Mouse (Mus musculus) embryonic stem cell, embryonic (primary cell): ENCODE measurements around the gene Bace1.

Source experiments
- CTCF ChIA-PET, 4 experiments: fragments of 300-600 bp in 2 of 4; fragments of 350-600 bp in 2 of 4; sonication (Branson Sonifier 250); formaldehyde crosslinking; loops; one replicate each; lab custom pipeline; 2022; ENCODE audit warnings: inconsistent platforms in 2 of 4; lab: Charles Lee
- POLR2A ChIA-PET, 4 experiments: fragments of 300-600 bp in 2 of 4; fragments of 350-600 bp in 2 of 4; sonication (Branson Sonifier 250); formaldehyde crosslinking; loops; one replicate each; lab custom pipeline; 2022; ENCODE audit warnings: antibody characterized with exemption in 4 of 4, inconsistent platforms in 1 of 4; lab: Charles Lee

Bace1 gene

GRCm38 (mm10) chr9:45849528-45850408 is 11.4 kb downstream of the Bace1 start:
- POLR2A ChIA-PET: interaction anchor here in 2 of 4 experiments (1.1 to 1.8 kb wide), 5 partner anchors 10 to 43 kb away, joined by 3 to 7 read pairs (median 3); partner anchors contain the start of gene Bace1 (in 1 of the 2)
- CTCF ChIA-PET: no interaction called here

GRCm38 (mm10) chr9:45850528-45851155 is 12.3 kb downstream of the Bace1 start:
- ChIA-PET CTCF (interaction anchor here in 1 of 4 experiments (0.7 kb wide), 1 partner anchor 560 kb away, joined by 3 read pairs; no protein-coding TSS in a partner anchor), POLR2A (interaction anchor here in 2 of 4 experiments (0.6 to 1.8 kb wide), 10 partner anchors 9 to 432 kb away, joined by 3 to 7 read pairs (median 3); partner anchors contain the start of genes Bace1 (in 1 of the 2) and Bud13 (in 1 of the 2))

GRCm38 (mm10) chr9:45851330-45851729 is 12.9 kb downstream of the Bace1 start:
- ChIA-PET CTCF (interaction anchor here in 2 of 4 experiments (0.6 to 0.7 kb wide), 2 partner anchors 334 to 561 kb away, joined by 3 read pairs; no protein-coding TSS in a partner anchor), POLR2A (interaction anchor here in 2 of 4 experiments (0.6 to 1.8 kb wide), 9 partner anchors 9 to 432 kb away, joined by 3 to 5 read pairs (median 3); partner anchors contain the start of genes Bace1 (in 2 of the 2) and Bud13 (in 1 of the 2))

GRCm38 (mm10) chr9:45851776-45852175 is 13.4 kb downstream of the Bace1 start:
- ChIA-PET POLR2A (interaction anchor here in 1 of 4 experiments (0.7 to 1.8 kb wide), 3 partner anchors 13 to 113 kb away, joined by 3 to 5 read pairs (median 3); partner anchors contain the start of gene Bace1), CTCF (interaction anchor here in 1 of 4 experiments (0.6 kb wide), 1 partner anchor 333 kb away, joined by 3 read pairs; no protein-coding TSS in a partner anchor)

- ChIA-PET CTCF (interaction anchor here in 1 of 4 experiments (0.6 kb wide), 1 partner anchor 440 kb away, joined by 5 read pairs; no protein-coding TSS in a partner anchor), POLR2A (interaction anchor here in 1 of 4 experiments (0.6 to 1.6 kb wide), 2 partner anchors 11 to 22 kb away, joined by 3 to 9 read pairs; no protein-coding TSS in a partner anchor)
Observed at GRCm38 (mm10) chr9:45853695-45854094, 15.3 kb downstream of the Bace1 start.

GRCm38 (mm10) chr9:45854136-45854535 is 15.8 kb downstream of the Bace1 start:
- ChIA-PET CTCF (no interaction called here), POLR2A (interaction anchor here in 1 of 4 experiments (0.6 kb wide), 1 partner anchor 16 kb away, joined by 3 read pairs; no protein-coding TSS in a partner anchor)

GRCm38 (mm10) chr9:45859364-45859763 is 21.0 kb downstream of the Bace1 start:
- POLR2A ChIA-PET: interaction anchor here in 2 of 4 experiments (0.5 to 1.7 kb wide), 4 partner anchors 12 to 218 kb away, joined by 3 to 6 read pairs (median 3); partner anchors contain the start of gene Bace1 (in 1 of the 2)
- CTCF ChIA-PET: interaction anchor here in 1 of 4 experiments (0.9 kb wide), 1 partner anchor 455 kb away, joined by 3 read pairs; no protein-coding TSS in a partner anchor

GRCm38 (mm10) chr9:45861813-45862212 is 23.4 kb downstream of the Bace1 start:
- CTCF ChIA-PET: no interaction called here
- POLR2A ChIA-PET: interaction anchor here in 1 of 4 experiments (0.6 to 2.6 kb wide), 5 partner anchors 14 to 28 kb away, joined by 3 to 8 read pairs (median 3); no protein-coding TSS in a partner anchor

- POLR2A ChIA-PET: no interaction called here
- CTCF ChIA-PET: no interaction called here
Observed at GRCm38 (mm10) chr9:45869181-45869580, 30.8 kb downstream of the Bace1 start.

- POLR2A ChIA-PET: interaction anchor here in 2 of 4 experiments (0.6 kb wide), 2 partner anchors 16 to 439 kb away, joined by 3 to 6 read pairs; no protein-coding TSS in a partner anchor
- CTCF ChIA-PET: no interaction called here
Observed at GRCm38 (mm10) chr9:45870265-45870664, 31.9 kb downstream of the Bace1 start.

- ChIA-PET CTCF (interaction anchor here in 2 of 4 experiments (0.6 to 1.0 kb wide), 2 partner anchors 40 to 61 kb away, joined by 3 to 4 read pairs; partner anchors contain the start of gene Bace1 (in 1 of the 2)), POLR2A (no interaction called here)
Observed at GRCm38 (mm10) chr9:45877928-45878327, 39.5 kb downstream of the Bace1 start.

GRCm38 (mm10) chr9:45893681-45894080 is 55.3 kb downstream of the Bace1 start:
- POLR2A ChIA-PET: no interaction called here
- CTCF ChIA-PET: no interaction called here

- ChIA-PET POLR2A (interaction anchor here in 3 of 4 experiments (0.6 to 1.4 kb wide), 6 partner anchors 8 to 362 kb away, joined by 4 to 8 read pairs (median 4); no protein-coding TSS in a partner anchor), CTCF (interaction anchor here in 3 of 4 experiments (0.6 to 1.9 kb wide), 4 partner anchors 13 to 493 kb away, joined by 3 to 5 read pairs (median 4); no protein-coding TSS in a partner anchor)
Observed at GRCm38 (mm10) chr9:45905196-45905595, 66.8 kb downstream of the Bace1 start.

GRCm38 (mm10) chr9:45905811-45906237 is 67.4 kb downstream of the Bace1 start:
- POLR2A ChIA-PET: interaction anchor here in 3 of 4 experiments (0.6 to 1.9 kb wide), 10 partner anchors 9 to 361 kb away, joined by 3 to 8 read pairs (median 4); no protein-coding TSS in a partner anchor
- CTCF ChIA-PET: interaction anchor here in 3 of 4 experiments (0.6 to 1.9 kb wide), 7 partner anchors 12 to 494 kb away, joined by 3 to 7 read pairs (median 3); partner anchors contain the start of gene Bud13 (in 1 of the 3)

- ChIA-PET POLR2A (interaction anchor here in 3 of 4 experiments (0.6 to 1.9 kb wide), 18 partner anchors 10 to 1049 kb away, joined by 3 to 8 read pairs (median 3); no protein-coding TSS in a partner anchor), CTCF (interaction anchor here in 3 of 4 experiments (0.6 to 1.9 kb wide), 10 partner anchors 9 to 409 kb away, joined by 3 to 7 read pairs (median 4); partner anchors contain the start of genes Bud13 (in 1 of the 3), Cep164 (in 1 of the 3) and Zpr1 (in 1 of the 3))
Observed at GRCm38 (mm10) chr9:45906355-45907077, 68.1 kb downstream of the Bace1 start, which contains the start of the genes Pcsk7 and Rnf214. TSS of gene Pcsk7 (plus strand) at chr9:45906497. TSS of gene Rnf214 (minus strand) at chr9:45906911.

- POLR2A ChIA-PET: interaction anchor here in 3 of 4 experiments (0.6 to 1.9 kb wide), 10 partner anchors 9 to 1049 kb away, joined by 3 to 5 read pairs (median 3); no protein-coding TSS in a partner anchor
- CTCF ChIA-PET: interaction anchor here in 3 of 4 experiments (0.6 to 1.9 kb wide), 9 partner anchors 9 to 409 kb away, joined by 3 to 7 read pairs (median 4); partner anchors contain the start of genes Bud13 (in 1 of the 3), Cep164 (in 1 of the 3) and Zpr1 (in 1 of the 3)
Observed at GRCm38 (mm10) chr9:45907078-45907428, 68.7 kb downstream of the Bace1 start.
